Mouse (Mus musculus) neural tube, embryonic 13.5 days (tissue): ENCODE results near the gene Stbd1. TPM values are rescaled to one million over a fixed set of nuclear protein-coding genes. Genes with fewer than 3 reads are reported as not detected.

Experiments
- ATAC-seq: fragments of 200-750 bp; cut with Nextera tagmentation; 2 replicates; pipeline ENCODE4 v1.8.0; 2017; ENCODE audit warnings: low read depth, mild to moderate bottlenecking, moderate TSS enrichment, moderate library complexity
- H3K27ac ChIP-seq: fragments of 300-500 bp; sonication (generic); replicated peaks from 2 replicates; pipeline ENCODE4 v1.5.1; 2015; ENCODE audit warnings: moderate library complexity, mild to moderate bottlenecking, inconsistent platforms
- H3K27me3 ChIP-seq: fragments of 300-500 bp; sonication (generic); 2 replicates; pipeline ENCODE4 v1.6.1; 2015; ENCODE audit warnings: mild to moderate bottlenecking, inconsistent platforms
- H3K36me3 ChIP-seq: fragments of 300-500 bp; sonication (generic); 2 replicates; pipeline ENCODE4 v1.6.1; 2015; ENCODE audit warnings: mild to moderate bottlenecking, inconsistent platforms
- H3K4me1 ChIP-seq: fragments of 300-500 bp; sonication (generic); replicated peaks from 2 replicates; pipeline ENCODE4 v1.6.1; 2015; ENCODE audit warnings: inconsistent platforms
- H3K4me2 ChIP-seq: fragments of 300-500 bp; sonication (generic); 2 replicates; pipeline ENCODE4 v1.6.1; 2015; ENCODE audit warnings: inconsistent platforms, mild to moderate bottlenecking, moderate library complexity
- H3K4me3 ChIP-seq: fragments of 300-500 bp; sonication (generic); 2 replicates; pipeline ENCODE4 v1.5.1; 2015; ENCODE audit warnings: mild to moderate bottlenecking, inconsistent platforms
- H3K9ac ChIP-seq: fragments of 300-500 bp; sonication (generic); 2 replicates; pipeline ENCODE4 v1.6.1; 2015; ENCODE audit warnings: moderate library complexity, mild to moderate bottlenecking, inconsistent platforms
- H3K9me3 ChIP-seq: fragments of 300-500 bp; sonication (generic); 2 replicates; pipeline ENCODE4 v1.6.1; 2016; ENCODE audit warnings: inconsistent platforms
- WGBS: fragments of 180-500 bp; shearing (Covaris S2); methylation state at CpG from one replicate; pipeline ENCODE4 v1.1.7; 2015; 5-methylcytosine and 5-hydroxymethylcytosine counted together
- polyA plus RNA-seq: library from polyadenylated mRNA; unstranded; fragments of >200 nt; fragmentation: Nextera tagmentation; extraction: Ambion mirVana; gene quantifications from 2 replicates; pipeline ENCODE4 v1.2.1, GENCODE M21; 2015

Gene Stbd1
- polyA plus RNA-seq: 9.9 and 10.4 TPM in 2 replicates

GRCm38 (mm10) chr5:92602691-92603690 is at the start of gene Stbd1:
Gene Stbd1, plus strand, starts transcription at chr5:92603041.
- Histone ChIP-seq H3K36me3 (no peaks in the 10 kb centered on the region), H3K4me1 (peaks cover 5% of the 10 kb centered on the region; the same call in 1 of the 2 replicates), H3K4me3 (peak within 1 kb of the TSS; percentile 54), H3K27me3 (peaks cover 18% of the 10 kb centered on the region), H3K27ac (no peak within 1 kb of the TSS), H3K4me2 (peak within 1 kb of the TSS; percentile 88), H3K9me3 (no peaks in the 10 kb centered on the region), H3K9ac (peak within 1 kb of the TSS; percentile 71)
- under 1% methylated on average over 67 of the region's 69 CpGs for WGBS
- ATAC-seq: peak; percentile 93

GRCm38 (mm10) chr5:92553939-92554338 is 48.9 kb upstream of the Stbd1 start:
- no peaks in the 10 kb centered on the region for H3K36me3 ChIP-seq
- no peaks in the 10 kb centered on the region for H3K27me3 ChIP-seq
- H3K4me2 ChIP-seq: no peak overlapping the region
- 68% methylated on average over 3 of the region's 3 CpGs for WGBS
- no peaks in the 10 kb centered on the region for H3K4me1 ChIP-seq
- no peak overlapping the region for H3K9ac ChIP-seq
- H3K9me3 ChIP-seq: no peaks in the 10 kb centered on the region
- ATAC-seq: no peak
- no peak overlapping the region for H3K27ac ChIP-seq
- no peak overlapping the region for H3K4me3 ChIP-seq

DNA sequence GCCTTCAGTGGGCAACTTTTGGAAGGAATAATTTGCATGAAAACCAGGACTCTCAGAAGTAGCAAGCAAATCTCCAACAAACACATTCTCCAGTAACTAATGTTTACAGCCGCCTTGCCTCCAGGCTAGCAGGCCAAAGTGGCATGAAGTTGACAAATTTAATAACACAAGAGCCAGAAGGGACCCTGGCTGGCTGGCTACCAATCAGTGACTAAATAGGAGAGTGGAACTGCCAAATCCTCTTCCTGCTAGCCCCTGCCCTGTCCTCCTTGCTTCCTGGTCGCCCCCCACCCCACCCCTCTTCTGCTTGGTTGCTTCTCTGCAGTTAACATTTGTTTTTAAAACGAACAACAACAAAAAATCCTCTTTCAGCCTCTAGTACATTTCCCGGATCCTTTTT is 48.4 kb upstream of the Stbd1 start:
- no peak overlapping the region for H3K27ac ChIP-seq
- H3K4me3 ChIP-seq: no peak overlapping the region
- no peaks in the 10 kb centered on the region for H3K36me3 ChIP-seq
- no peaks in the 10 kb centered on the region for H3K4me1 ChIP-seq
- no peak for ATAC-seq
- no peaks in the 10 kb centered on the region for H3K27me3 ChIP-seq
- no peak overlapping the region for H3K9ac ChIP-seq
- WGBS: 84% methylated on average over 4 of the region's 4 CpGs
- no peak overlapping the region for H3K4me2 ChIP-seq
- no peaks in the 10 kb centered on the region for H3K9me3 ChIP-seq

- H3K9me3 ChIP-seq: no peaks in the 10 kb centered on the region
- H3K27me3 ChIP-seq: no peaks in the 10 kb centered on the region
- H3K36me3 ChIP-seq: no peaks in the 10 kb centered on the region
- WGBS: 72% methylated on average over 16 of the region's 16 CpGs
- ATAC-seq: peak; percentile 36; the same call in 1 of the 2 replicates
- H3K27ac ChIP-seq: no peak within 1 kb of the TSS
- H3K4me3 ChIP-seq: no peak within 1 kb of the TSS
- no peaks in the 10 kb centered on the region for H3K4me1 ChIP-seq
- H3K9ac ChIP-seq: no peak within 1 kb of the TSS
- H3K4me2 ChIP-seq: no peak within 1 kb of the TSS
Observed at GRCm38 (mm10) chr5:92554891-92555511, 47.8 kb upstream of the Stbd1 start, which contains the start of gene Fam47e. Gene Fam47e, plus strand, starts transcription at chr5:92555069.

- no peaks in the 10 kb centered on the region for H3K27me3 ChIP-seq
- WGBS: 100% methylated on average over 1 of the region's 1 CpGs
- no peak overlapping the region for H3K4me2 ChIP-seq
- H3K27ac ChIP-seq: no peak overlapping the region
- no peaks in the 10 kb centered on the region for H3K4me1 ChIP-seq
- no peaks in the 10 kb centered on the region for H3K9me3 ChIP-seq
- H3K4me3 ChIP-seq: no peak overlapping the region
- H3K36me3 ChIP-seq: no peaks in the 10 kb centered on the region
- no peak for ATAC-seq
- no peak overlapping the region for H3K9ac ChIP-seq
Observed at GRCm38 (mm10) chr5:92555905-92556304, 46.9 kb upstream of the Stbd1 start.

- Histone ChIP-seq H3K27me3 (no peaks in the 10 kb centered on the region), H3K36me3 (no peaks in the 10 kb centered on the region), H3K4me3 (no peak overlapping the region), H3K4me1 (no peaks in the 10 kb centered on the region), H3K4me2 (no peak overlapping the region), H3K9me3 (no peaks in the 10 kb centered on the region), H3K9ac (no peak overlapping the region), H3K27ac (no peak overlapping the region)
- 90% methylated on average over 1 of the region's 1 CpGs for WGBS
- ATAC-seq: no peak
Observed at GRCm38 (mm10) chr5:92557508-92557907, 45.3 kb upstream of the Stbd1 start.

- no peak overlapping the region for H3K9ac ChIP-seq
- no peaks in the 10 kb centered on the region for H3K36me3 ChIP-seq
- H3K9me3 ChIP-seq: no peaks in the 10 kb centered on the region
- WGBS: 87% methylated on average over 2 of the region's 2 CpGs
- no peak overlapping the region for H3K4me2 ChIP-seq
- no peak overlapping the region for H3K27ac ChIP-seq
- H3K4me3 ChIP-seq: no peak overlapping the region
- H3K27me3 ChIP-seq: no peaks in the 10 kb centered on the region
- ATAC-seq: no peak
- H3K4me1 ChIP-seq: no peaks in the 10 kb centered on the region
Observed at GRCm38 (mm10) chr5:92560201-92560600, 42.6 kb upstream of the Stbd1 start.

GRCm38 (mm10) chr5:92562002-92562401 is 40.8 kb upstream of the Stbd1 start:
- no peak for ATAC-seq
- WGBS: 82% methylated on average over 13 of the region's 13 CpGs
- Histone ChIP-seq H3K4me1 (no peaks in the 10 kb centered on the region), H3K27ac (no peak overlapping the region), H3K4me2 (no peak overlapping the region), H3K36me3 (no peaks in the 10 kb centered on the region), H3K4me3 (no peak overlapping the region), H3K9ac (no peak overlapping the region), H3K9me3 (no peaks in the 10 kb centered on the region), H3K27me3 (no peaks in the 10 kb centered on the region)

DNA sequence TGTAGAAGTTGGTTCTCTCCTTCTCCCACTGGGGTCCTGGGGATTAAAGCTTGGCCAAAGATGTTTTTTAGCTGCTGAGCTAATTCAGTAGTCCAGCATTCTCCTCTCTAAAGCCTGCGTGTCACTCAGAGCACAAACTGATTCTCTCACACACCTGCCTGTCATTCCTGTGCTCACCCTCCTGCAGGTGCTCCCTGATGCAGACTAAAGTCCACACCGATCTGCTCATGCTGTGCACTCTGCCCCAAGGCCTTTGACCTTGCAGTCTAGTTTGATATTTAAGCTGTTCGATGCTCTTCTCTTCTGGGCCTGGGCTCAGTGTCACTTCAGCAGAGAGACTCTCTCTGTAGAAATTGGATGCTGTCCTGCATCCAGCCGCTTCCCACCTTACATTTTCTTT is 31.6 kb upstream of the Stbd1 start:
- H3K4me1 ChIP-seq: no peaks in the 10 kb centered on the region
- H3K36me3 ChIP-seq: no peaks in the 10 kb centered on the region
- H3K9ac ChIP-seq: no peak overlapping the region
- H3K27ac ChIP-seq: no peak overlapping the region
- H3K4me2 ChIP-seq: no peak overlapping the region
- ATAC-seq: no peak
- H3K9me3 ChIP-seq: no peaks in the 10 kb centered on the region
- no peak overlapping the region for H3K4me3 ChIP-seq
- no peaks in the 10 kb centered on the region for H3K27me3 ChIP-seq
- WGBS: 94% methylated on average over 4 of the region's 4 CpGs

DNA sequence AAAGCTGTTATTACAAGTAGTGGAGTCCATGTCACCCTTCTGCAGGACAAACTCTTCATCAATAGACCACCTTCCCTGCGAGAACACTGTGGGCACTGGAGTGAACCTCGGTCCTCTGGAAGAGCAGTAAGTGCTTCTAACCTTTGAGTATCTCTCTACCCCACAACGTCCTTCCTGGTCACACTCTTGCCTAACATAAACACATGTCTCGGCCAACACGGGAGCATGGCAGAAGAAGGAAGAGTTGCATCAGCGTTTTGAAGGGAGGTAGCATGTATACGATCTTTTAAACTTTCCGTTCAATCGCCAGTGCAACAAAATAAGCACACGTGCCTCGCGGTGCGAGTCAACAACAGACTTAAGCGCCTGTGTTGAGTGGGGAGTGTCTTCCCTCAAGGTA is 23.3 kb upstream of the Stbd1 start:
- Histone ChIP-seq H3K36me3 (no peaks in the 10 kb centered on the region), H3K27me3 (no peaks in the 10 kb centered on the region), H3K9me3 (no peaks in the 10 kb centered on the region), H3K4me2 (no peak overlapping the region), H3K27ac (no peak overlapping the region), H3K4me3 (no peak overlapping the region), H3K9ac (no peak overlapping the region), H3K4me1 (no peaks in the 10 kb centered on the region)
- 88% methylated on average over 14 of the region's 14 CpGs for WGBS
- no peak for ATAC-seq

GRCm38 (mm10) chr5:92585932-92586331 is 16.9 kb upstream of the Stbd1 start:
- Histone ChIP-seq H3K9me3 (no peaks in the 10 kb centered on the region), H3K4me3 (no peak overlapping the region), H3K9ac (no peak overlapping the region), H3K27ac (no peak overlapping the region), H3K36me3 (no peaks in the 10 kb centered on the region), H3K4me2 (no peak overlapping the region), H3K4me1 (no peaks in the 10 kb centered on the region), H3K27me3 (no peaks in the 10 kb centered on the region)
- WGBS: 51% methylated on average over 10 of the region's 10 CpGs
- ATAC-seq: no peak

GRCm38 (mm10) chr5:92595026-92595425 is 7.8 kb upstream of the Stbd1 start:
- H3K36me3 ChIP-seq: no peaks in the 10 kb centered on the region
- H3K4me1 ChIP-seq: no peaks in the 10 kb centered on the region
- H3K9ac ChIP-seq: no peak overlapping the region
- no peak overlapping the region for H3K4me2 ChIP-seq
- no peak overlapping the region for H3K27ac ChIP-seq
- no peak overlapping the region for H3K4me3 ChIP-seq
- ATAC-seq: no peak
- no peaks in the 10 kb centered on the region for H3K27me3 ChIP-seq
- no peaks in the 10 kb centered on the region for H3K9me3 ChIP-seq
- WGBS: 84% methylated on average over 5 of the region's 5 CpGs
